Mouse (Mus musculus) frontal cortex, postnatal 14 days (tissue): ENCODE data around the gene Cldn20.

Experiments
- DNase-seq, 2 experiments: peaks; one replicate each; pipeline ENCODE4 v3.0.0; 2022; ENCODE audit warnings: low spot score in 2 of 2

Cldn20 gene

GRCm38 (mm10) chr17:3532254-3532653 is at the start of gene Cldn20:
TSS of gene Cldn20 (plus strand) at chr17:3532554.
- DNase-seq, result no peak

- DNase-seq, result no peak
These were observed 49.3 kb upstream of the Cldn20 start for GRCm38 (mm10) chr17:3483091-3483490.

DNA sequence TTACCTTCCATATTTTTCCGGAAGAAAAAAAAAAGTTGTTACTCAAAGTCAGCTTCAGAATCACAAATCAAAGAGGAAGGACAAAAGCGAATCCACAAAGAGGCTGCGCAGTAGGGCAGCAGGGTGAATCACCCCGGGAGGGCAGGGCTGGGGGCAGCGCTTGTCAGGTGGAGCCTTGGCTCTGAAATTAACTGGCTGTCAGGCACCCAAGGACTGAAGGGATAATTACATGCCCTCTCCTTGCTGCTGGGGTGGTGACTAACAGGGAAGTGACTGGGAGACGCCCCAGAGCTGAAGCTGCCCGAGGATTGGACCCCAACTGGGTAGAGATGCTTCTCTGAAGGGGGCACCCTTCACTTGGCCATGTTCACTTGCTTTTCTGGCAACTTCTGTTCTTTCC is 46.5 kb upstream of the Cldn20 start:
- no peak for DNase-seq

GRCm38 (mm10) chr17:3487211-3487610 is 45.1 kb upstream of the Cldn20 start:
- no peak for DNase-seq

- no peak for DNase-seq
These were observed 44.4 kb upstream of the Cldn20 start for GRCm38 (mm10) chr17:3487721-3488601.

DNA sequence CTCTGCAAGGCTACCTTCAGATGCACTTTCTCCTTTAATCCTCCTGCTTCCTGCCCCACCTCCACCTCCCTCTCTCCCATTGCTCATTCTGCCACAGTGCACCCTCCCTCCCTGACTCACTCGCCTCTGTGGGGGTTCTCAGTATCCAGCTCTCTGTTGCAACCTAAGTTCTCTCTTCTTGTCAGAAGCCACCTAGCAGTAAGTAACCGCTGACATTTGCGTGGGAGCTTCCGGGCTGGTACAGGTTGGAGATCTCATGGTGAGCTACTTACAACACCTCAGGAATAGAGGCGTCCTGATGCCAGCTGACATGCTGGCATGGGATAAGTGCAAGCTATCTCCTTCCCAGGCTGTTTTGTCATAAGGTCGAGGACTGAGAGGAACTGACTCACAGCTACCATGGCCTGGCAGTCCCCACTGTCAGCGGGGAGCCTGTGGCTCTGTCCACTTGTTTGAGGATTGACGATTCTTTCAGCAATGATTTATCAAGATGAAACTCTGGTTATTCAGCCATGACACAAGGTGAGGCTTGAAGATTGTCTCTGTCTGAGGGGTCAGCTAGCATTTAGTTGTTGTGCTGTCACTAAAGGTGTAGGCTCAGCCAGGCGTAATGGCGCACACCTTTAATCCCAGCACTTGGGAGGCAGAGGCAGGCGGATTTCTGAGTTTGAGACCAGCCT is 42.0 kb upstream of the Cldn20 start:
- no peak for DNase-seq

GRCm38 (mm10) chr17:3491065-3491464 is 41.3 kb upstream of the Cldn20 start:
- no peak for DNase-seq

- no peak for DNase-seq
These were observed 40.7 kb upstream of the Cldn20 start for GRCm38 (mm10) chr17:3491667-3492066.

DNA sequence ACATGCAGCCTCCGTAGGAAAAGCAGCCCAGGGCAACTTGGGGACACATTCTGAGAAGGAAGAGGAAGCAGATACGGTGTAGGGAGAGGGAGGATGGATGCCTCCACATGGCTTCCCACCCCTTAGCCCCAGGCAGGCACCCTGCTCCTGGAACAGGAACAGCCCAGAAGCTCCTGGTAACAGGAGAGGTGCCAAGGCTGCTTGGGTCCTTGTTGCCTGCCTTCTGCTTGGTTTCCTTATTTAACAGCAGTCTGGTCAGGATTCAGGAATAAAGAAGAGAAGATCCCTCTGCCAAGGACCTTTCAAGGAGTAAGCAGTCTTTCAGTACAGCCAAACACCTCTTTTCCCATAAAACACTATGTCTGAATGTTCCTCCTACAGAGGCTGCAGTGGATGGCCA is 36.8 kb upstream of the Cldn20 start:
- no peak for DNase-seq

DNA sequence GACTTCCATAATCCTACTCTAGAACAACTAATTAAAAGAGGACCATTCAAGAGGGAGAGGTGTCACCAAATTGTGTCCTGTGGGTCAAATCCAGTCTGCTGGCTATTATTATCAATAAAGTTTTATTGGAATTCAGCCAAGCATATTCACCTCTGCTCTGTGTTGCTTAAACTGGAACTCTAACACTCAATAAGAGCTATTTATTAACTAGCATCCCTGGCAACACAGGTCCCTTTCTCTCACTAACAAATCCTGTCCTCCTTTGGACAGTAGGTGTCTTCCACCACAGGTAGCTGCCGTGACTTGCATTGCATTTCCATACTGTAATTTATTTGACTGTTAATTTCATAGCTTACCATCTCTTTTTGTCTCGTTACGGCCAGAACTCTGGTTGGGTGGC is 36.3 kb upstream of the Cldn20 start:
- DNase-seq, result no peak

GRCm38 (mm10) chr17:3498086-3498485 is 34.3 kb upstream of the Cldn20 start:
- DNase-seq, result peak in 1 of 2 experiments; percentile 43

DNA sequence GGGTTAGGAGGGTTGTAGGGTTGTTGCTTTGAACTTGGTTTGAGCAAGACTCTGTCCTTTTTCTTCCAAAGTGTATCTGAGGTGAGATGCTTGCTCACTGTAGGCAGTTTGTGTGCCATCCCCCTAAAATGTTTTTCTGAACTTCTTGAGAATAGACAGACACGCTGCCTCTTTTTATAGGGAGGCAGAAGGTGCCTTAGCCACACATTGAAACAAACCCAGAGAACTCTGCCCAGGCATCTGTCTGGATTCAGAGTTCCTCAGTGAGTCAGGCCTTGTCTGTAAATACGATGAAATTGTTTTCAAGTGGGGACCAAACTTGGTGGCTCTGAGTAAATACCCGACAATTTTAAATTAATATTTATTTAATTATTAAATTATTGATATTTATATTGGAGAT is 33.8 kb upstream of the Cldn20 start:
- DNase-seq, result no peak

GRCm38 (mm10) chr17:3499468-3499867 is 32.9 kb upstream of the Cldn20 start:
- DNase-seq, result no peak

- no peak for DNase-seq
These were observed 32.3 kb upstream of the Cldn20 start for GRCm38 (mm10) chr17:3500076-3500475.

- DNase-seq, result no peak
These were observed 31.4 kb upstream of the Cldn20 start for GRCm38 (mm10) chr17:3500936-3501335.

DNA sequence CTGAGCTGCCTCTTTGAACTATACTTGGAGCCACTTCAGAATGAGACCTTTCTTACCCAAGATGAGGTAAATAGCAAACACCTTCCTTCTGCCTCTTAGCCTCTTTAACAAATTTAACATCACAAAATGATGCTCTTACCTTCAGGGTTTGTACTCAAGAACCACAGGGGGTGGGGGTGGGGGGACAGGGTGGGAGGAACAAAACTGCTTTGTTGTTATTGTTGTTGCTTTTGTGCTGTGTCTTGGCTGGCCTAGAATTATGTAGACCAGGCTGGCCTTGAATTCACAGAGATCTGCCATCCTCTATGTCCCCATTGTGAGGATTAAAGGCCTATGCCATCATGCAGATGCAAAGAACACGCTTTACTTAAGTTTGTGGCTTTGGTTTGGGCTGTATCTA is 26.6 kb upstream of the Cldn20 start:
- no peak for DNase-seq

- DNase-seq, result no peak
These were observed 25.8 kb upstream of the Cldn20 start for GRCm38 (mm10) chr17:3506508-3506907.

DNA sequence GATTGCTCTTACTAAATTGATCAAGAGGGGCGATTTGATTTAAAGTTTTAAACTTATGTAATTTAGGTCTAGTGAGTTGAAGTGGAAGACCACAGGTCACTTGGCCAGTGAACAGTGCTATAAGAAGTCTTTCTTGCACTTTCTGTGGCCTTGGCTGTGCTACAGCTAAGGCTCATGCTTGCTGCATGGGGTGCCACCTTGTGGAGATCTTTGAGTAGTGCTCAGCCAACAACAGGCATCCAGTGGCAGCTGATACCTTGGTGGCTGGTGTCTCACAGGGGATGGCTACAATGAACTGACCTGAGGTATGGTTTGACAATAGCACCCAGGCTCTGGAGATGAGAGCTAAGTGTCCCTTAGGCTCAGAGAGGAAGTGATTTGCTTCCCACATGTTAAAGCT is 22.5 kb upstream of the Cldn20 start:
- DNase-seq, result peak in 1 of 2 experiments; percentile 64

DNA sequence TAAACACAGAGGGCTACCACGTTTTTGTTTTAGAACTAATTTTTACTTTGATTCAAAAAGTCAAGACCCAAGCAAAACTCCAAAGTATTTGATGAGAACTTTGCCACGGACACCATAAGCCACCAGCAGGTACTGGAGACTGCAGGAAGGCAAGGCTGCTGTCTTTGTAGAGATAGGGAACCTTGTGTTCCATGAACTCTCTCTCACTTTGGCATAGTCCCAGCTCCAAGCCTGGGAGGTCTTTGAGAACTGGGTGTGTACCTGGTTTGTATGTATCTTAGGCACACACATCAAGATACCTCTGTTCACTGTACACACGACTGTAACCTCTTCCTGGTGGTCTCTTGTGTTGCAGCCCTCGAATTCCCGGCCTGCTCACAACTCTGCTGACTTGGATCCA is 18.0 kb upstream of the Cldn20 start:
- no peak for DNase-seq

DNA sequence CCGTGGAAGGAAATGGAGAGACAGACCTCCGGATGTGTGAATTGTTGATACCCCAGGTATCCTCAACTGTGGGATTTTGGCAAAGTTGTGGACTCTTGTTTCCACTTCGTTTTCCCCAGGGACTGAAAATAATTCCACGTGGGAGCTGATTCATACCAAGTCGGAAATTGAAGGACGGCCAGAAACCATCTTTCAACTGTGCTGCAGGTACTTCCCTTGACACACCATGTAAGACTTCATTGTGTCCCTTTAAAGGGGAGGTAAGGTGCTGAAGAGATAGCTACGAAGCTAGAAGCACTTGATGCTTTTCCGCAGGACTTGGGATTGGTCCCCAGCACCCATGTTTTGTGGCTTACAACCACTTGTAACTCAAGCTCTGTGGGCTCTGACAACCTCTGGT is 16.5 kb upstream of the Cldn20 start:
- DNase-seq, result peak in 1 of 2 experiments; percentile 1

GRCm38 (mm10) chr17:3516406-3516805 is 15.9 kb upstream of the Cldn20 start:
- DNase-seq, result peak in 1 of 2 experiments; percentile 1

DNA sequence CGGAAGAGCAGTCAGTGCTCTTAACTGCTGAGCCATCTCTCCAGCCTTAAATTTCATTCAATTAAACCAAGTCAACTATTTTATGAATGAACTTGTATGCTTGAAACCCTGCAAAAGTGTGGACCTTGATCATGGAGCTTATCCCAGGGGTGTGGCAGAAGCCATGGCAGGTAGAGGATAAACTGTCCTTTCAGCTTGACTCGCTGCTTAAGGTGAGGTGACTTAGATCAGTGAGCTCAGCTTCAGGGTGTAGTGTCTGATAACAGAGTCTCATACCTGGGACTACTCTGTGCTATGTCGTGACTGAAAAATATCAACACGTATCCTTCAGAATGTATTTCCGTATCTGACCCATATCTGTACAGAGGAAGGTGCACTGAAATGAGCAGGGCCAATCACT is 12.0 kb upstream of the Cldn20 start:
- DNase-seq, result peak in 1 of 2 experiments; percentile 0

- DNase-seq, result no peak
These were observed 4.4 kb upstream of the Cldn20 start for GRCm38 (mm10) chr17:3527841-3528471.
